Mouse (Mus musculus) limb, embryonic 12.5 days (tissue): Measurements from ENCODE around the gene Riok2. TPM values are rescaled to one million over a fixed set of nuclear protein-coding genes. Genes with fewer than 3 reads are reported as not detected.

Experiments
- ATAC-seq: fragments of 200-750 bp; cut with Nextera tagmentation; 2 replicates; pipeline ENCODE4 v1.8.0; 2017; ENCODE audit warnings: low read depth, moderate TSS enrichment; ENCODE audit not compliant: insufficient number of reproducible peaks, insufficient read depth, low FRiP score, low TSS enrichment
- H3K27ac ChIP-seq: fragments of 300-500 bp; sonication (generic); 2 replicates; pipeline ENCODE4 v1.5.1; 2016; ENCODE audit warnings: mild to moderate bottlenecking, moderate library complexity
- H3K27me3 ChIP-seq: fragments of 300-500 bp; sonication (generic); 2 replicates; pipeline ENCODE4 v1.6.1; 2016; ENCODE audit warnings: mild to moderate bottlenecking, moderate library complexity
- H3K36me3 ChIP-seq: fragments of 300-500 bp; sonication (generic); 2 replicates; pipeline ENCODE4 v1.6.1; 2016; ENCODE audit warnings: mild to moderate bottlenecking, moderate library complexity
- H3K4me1 ChIP-seq: fragments of 300-500 bp; sonication (generic); replicated peaks from 2 replicates; pipeline ENCODE4 v1.6.1; 2016
- H3K4me2 ChIP-seq: fragments of 300-500 bp; sonication (generic); 2 replicates; pipeline ENCODE4 v1.6.1; 2016; ENCODE audit warnings: mild to moderate bottlenecking, moderate library complexity
- H3K4me3 ChIP-seq: fragments of 300-500 bp; sonication (generic); replicated peaks from 2 replicates; pipeline ENCODE4 v1.5.1; 2016; ENCODE audit warnings: mild to moderate bottlenecking
- H3K9ac ChIP-seq: fragments of 300-500 bp; sonication (generic); replicated peaks from 2 replicates; pipeline ENCODE4 v1.6.1; 2016; ENCODE audit warnings: mild to moderate bottlenecking, moderate library complexity
- H3K9me3 ChIP-seq: fragments of 300-500 bp; sonication (generic); 2 replicates; pipeline ENCODE4 v1.6.1; 2016; ENCODE audit warnings: mild to moderate bottlenecking, moderate library complexity
- WGBS: fragments of 180-500 bp; shearing (Covaris S2); methylation state at CpG from one replicate; pipeline ENCODE4 v1.1.7; 2016; 5-methylcytosine and 5-hydroxymethylcytosine counted together
- polyA plus RNA-seq: library from polyadenylated mRNA; unstranded; fragments of >200 nt; fragmentation: Nextera tagmentation; extraction: Ambion mirVana; gene quantifications from 2 replicates; pipeline ENCODE4 v1.2.1, GENCODE M21; 2016

The Riok2 gene
- polyA plus RNA-seq, 1 experiment from 2014 or later, result 34.2 TPM

DNA sequence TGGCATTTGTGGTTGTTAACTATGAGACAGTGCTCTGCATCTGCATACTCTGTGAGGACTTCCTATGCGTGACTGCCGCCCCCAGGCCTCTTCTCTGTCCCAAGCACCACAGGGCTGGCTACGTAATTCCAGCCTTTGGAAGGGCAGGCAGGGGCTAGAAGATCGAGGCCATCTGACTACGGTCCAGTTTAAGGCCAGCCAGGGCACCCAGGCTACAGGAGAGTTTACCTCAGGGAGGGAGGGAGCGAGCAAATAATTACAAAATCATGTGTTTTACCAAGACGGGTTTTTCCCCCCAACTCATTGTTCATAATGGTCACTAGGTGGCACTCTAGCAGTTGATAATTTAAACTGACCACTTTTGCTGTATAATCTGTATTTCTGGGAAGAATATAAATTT, 18.8 kb downstream of the Riok2 start:
- ATAC-seq, result no peak; the same call in 1 of the 2 replicates
- Histone ChIP-seq H3K9ac (no peak overlapping the region), H3K36me3 (peaks cover 50% of the 10 kb centered on the region), H3K27ac (no peak overlapping the region), H3K9me3 (no peaks in the 10 kb centered on the region), H3K4me1 (no peaks in the 10 kb centered on the region), H3K4me3 (no peak overlapping the region), H3K4me2 (no peak overlapping the region), H3K27me3 (no peaks in the 10 kb centered on the region)
- 61% methylated on average over 7 of the region's 7 CpGs for WGBS

DNA sequence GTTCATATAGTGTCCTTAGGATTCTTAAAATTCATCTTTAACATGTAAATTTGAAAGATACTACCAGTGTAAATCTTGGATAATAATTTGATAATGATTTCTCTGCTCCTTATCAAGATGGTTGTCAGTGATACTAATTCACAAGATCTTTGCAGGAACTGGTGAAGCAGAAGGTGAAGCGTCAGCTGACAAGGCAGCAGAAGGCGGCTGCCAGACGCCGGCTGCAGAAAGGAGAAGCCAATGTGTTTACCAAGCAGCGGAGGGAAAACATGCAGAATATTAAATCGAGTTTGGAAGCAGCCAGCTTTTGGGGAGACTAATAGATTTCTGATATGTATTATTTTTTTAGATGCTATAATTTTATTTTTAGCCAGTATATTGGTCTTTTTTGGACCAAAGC, 19.2 kb downstream of the Riok2 start:
- no peaks in the 10 kb centered on the region for H3K9me3 ChIP-seq
- H3K4me1 ChIP-seq, result no peaks in the 10 kb centered on the region
- no peak overlapping the region for H3K4me2 ChIP-seq
- no peak for ATAC-seq
- H3K36me3 ChIP-seq, result peaks cover 49% of the 10 kb centered on the region
- no peak overlapping the region for H3K27ac ChIP-seq
- 89% methylated on average over 6 of the region's 6 CpGs for WGBS
- H3K4me3 ChIP-seq, result no peak overlapping the region
- no peaks in the 10 kb centered on the region for H3K27me3 ChIP-seq
- no peak overlapping the region for H3K9ac ChIP-seq

DNA sequence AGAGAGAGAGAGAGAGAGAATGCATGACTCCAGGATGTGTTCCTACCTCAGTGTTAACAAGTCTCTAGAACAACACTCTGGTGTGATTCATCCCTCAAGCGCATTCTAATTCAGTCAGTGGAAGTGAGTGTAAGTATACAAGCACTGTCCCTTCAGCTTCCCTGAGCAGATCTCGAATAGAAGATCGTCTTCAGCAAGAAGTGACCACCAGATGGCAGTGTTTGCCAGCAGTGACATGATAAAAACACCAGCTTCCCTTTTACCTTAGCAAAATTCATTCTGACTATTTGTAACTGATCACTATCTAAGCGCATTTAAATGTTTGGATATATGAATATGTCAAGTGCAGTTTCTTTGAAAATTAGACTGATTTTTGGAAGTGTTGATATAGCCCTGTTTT, 20.2 kb downstream of the Riok2 start:
- H3K9ac ChIP-seq, result no peak overlapping the region
- H3K27ac ChIP-seq, result no peak overlapping the region
- WGBS, result 33% methylated on average over 4 of the region's 4 CpGs
- no peak overlapping the region for H3K4me2 ChIP-seq
- H3K4me3 ChIP-seq, result no peak overlapping the region
- no peaks in the 10 kb centered on the region for H3K4me1 ChIP-seq
- H3K27me3 ChIP-seq, result no peaks in the 10 kb centered on the region
- no peak for ATAC-seq
- H3K9me3 ChIP-seq, result no peaks in the 10 kb centered on the region
- H3K36me3 ChIP-seq, result peaks cover 40% of the 10 kb centered on the region

DNA sequence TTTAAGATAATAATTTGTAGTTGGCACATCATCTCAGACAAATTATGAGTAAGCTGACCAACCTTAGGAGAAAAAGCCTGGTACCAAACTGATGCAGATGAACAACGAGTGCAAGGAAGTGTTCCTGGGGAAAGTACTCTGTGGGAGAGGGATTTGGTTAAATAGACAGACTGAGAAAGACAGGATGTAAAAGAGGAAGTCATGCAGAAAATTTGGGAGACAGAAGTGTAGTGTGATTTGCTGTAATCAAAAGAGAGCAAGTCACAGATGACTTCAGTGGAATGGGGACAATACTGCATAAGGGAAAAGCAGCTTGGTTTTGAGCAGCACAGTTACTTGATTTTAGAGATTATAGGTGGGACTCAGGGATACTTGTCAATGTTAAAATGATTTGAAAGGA, 22.8 kb downstream of the Riok2 start:
- no peak overlapping the region for H3K9ac ChIP-seq
- 0 out of 2 replicates have a peak, but pooled peaks cover under 1% of the 10 kb centered on the region for H3K4me1 ChIP-seq
- WGBS, result 76% methylated on average over 1 of the region's 1 CpGs
- H3K4me2 ChIP-seq, result no peak overlapping the region
- H3K27ac ChIP-seq, result no peak overlapping the region
- H3K36me3 ChIP-seq, result peaks cover 22% of the 10 kb centered on the region
- H3K4me3 ChIP-seq, result no peak overlapping the region
- no peaks in the 10 kb centered on the region for H3K27me3 ChIP-seq
- no peaks in the 10 kb centered on the region for H3K9me3 ChIP-seq
- no peak for ATAC-seq

DNA sequence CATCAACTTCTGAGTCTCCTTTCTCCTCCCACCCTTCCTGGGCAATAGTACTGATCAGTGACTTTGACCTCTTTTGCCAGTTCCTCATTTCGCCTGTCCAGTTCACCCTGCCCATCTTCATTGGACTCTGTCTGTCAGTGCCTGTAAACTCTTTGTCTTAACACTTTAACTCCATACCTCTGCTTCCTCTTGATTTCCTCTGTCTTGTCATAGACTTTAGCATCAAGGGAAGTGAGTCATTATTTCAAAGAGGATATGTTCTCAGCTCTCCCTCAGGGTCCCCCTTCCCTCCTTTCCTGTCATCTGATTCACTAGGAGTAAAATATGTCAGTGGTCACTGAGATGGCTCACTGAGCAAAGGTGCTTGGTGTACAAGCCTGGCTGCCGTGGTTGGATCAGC, 24.6 kb downstream of the Riok2 start:
- H3K9ac ChIP-seq, result no peak overlapping the region
- ATAC-seq, result no peak
- no peak overlapping the region for H3K27ac ChIP-seq
- H3K4me3 ChIP-seq, result no peak overlapping the region
- H3K36me3 ChIP-seq, result peaks cover 16% of the 10 kb centered on the region
- no peaks in the 10 kb centered on the region for H3K9me3 ChIP-seq
- 72% methylated on average over 2 of the region's 2 CpGs for WGBS
- H3K27me3 ChIP-seq, result no peaks in the 10 kb centered on the region
- H3K4me1 ChIP-seq, result peaks cover 9% of the 10 kb centered on the region; the same call in 1 of the 2 replicates
- no peak overlapping the region for H3K4me2 ChIP-seq

DNA sequence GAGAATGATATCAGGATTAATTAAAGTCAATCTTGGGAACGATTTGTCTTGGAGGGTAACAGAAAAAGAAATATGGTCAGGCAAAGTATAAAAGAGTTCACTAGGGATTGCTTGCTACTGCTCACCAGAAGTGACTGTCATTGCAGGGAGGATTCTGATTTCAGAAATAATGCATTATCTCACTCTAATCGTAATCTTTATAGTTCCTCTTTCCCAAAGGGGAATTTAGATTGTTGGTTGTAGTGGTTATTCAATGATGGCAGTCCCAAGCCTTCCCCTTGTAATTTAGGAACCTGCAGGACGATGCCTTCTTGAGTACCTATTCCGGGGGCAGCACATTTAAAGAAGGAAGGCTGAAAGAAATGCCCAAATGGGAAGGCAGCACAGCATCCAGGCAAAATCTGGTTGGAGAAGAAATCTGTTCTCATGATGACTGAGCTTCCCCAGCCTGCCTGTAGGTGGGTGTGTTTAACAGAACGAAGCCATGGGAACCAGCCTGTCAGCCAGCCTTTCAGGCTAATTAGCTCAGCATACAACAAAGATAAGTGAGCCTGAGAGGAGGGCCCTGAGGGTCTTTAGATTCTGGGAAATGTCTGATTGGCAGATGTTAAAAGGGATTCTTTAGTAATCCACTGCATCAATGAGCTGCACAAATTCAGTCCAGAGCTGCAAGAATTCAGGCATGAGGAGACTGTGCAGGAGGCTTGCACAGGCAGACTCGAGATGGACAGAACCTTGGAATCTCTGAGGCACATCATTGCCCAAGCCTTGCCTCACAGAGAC, 28.3 kb downstream of the Riok2 start, which contains the start of gene Lix1:
Lix1 (plus strand) TSS at position 451 of the 783 bp plus-strand sequence.
- Histone ChIP-seq H3K27ac (peak within 1 kb of the TSS; percentile 53), H3K9ac (no peak within 1 kb of the TSS), H3K36me3 (no peaks in the 10 kb centered on the region), H3K27me3 (no peaks in the 10 kb centered on the region), H3K9me3 (no peaks in the 10 kb centered on the region), H3K4me2 (peak within 1 kb of the TSS; percentile 41), H3K4me1 (peaks cover 29% of the 10 kb centered on the region), H3K4me3 (peak within 1 kb of the TSS; percentile 26)
- ATAC-seq, result peak; percentile 87
- WGBS, result 29% methylated on average over 6 of the region's 6 CpGs

DNA sequence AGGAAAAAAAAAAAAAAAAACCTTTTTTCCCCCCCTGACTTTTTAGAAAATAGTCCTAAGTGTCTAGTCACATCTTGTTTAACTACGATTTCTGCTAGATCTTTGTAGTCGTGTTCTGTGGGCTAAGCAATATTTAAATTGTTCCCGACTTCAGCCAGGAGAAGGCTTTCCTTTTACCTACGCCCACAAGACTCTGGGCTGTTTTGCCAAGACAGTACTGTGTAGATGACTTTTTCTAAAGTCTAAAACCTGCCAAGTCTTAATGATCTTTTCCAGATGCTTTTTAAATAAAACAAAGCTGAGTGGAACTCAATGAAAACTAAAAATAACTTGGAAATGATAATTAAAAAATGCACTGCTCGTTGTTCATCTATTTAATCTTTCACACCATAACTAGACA, 28.9 kb downstream of the Riok2 start:
- H3K9ac ChIP-seq, result no peak overlapping the region
- no peaks in the 10 kb centered on the region for H3K36me3 ChIP-seq
- peak; percentile 15; the same call in 1 of the 2 replicates for ATAC-seq
- 11% methylated on average over 5 of the region's 5 CpGs for WGBS
- no peaks in the 10 kb centered on the region for H3K9me3 ChIP-seq
- H3K27ac ChIP-seq, result peak overlapping the region; percentile 50
- H3K4me2 ChIP-seq, result peak overlapping the region; percentile 41
- H3K4me3 ChIP-seq, result peak overlapping the region; percentile 24
- peaks cover 29% of the 10 kb centered on the region for H3K4me1 ChIP-seq
- no peaks in the 10 kb centered on the region for H3K27me3 ChIP-seq

DNA sequence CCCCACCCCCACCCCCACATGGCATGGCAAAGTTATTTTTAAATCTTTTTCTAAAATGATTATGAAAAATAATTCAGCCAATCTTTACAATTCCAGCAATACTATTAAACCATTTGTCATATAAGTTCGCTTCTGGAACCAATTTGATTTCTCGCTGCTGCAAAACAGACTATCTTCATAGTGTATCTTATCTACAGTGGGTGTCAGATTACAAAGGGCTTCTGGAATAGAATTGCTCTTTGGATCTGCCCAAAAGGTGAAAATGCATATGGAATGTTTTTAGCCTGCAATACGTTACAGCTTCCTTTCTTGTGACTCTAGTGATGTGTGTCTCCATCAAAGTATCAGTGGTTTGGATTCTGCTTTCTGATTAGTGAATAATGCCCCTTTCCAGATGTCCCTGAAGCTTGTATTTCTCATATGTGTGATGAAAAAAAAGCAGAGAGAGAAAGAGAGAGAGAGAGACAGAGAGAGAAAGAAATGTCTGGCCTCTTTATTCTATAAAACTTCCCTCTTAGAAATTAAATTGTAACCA, 29.5 kb downstream of the Riok2 start:
- peak overlapping the region; percentile 26 for H3K4me3 ChIP-seq
- H3K4me1 ChIP-seq, result peaks cover 35% of the 10 kb centered on the region
- no peak for ATAC-seq
- H3K27me3 ChIP-seq, result no peaks in the 10 kb centered on the region
- H3K9me3 ChIP-seq, result no peaks in the 10 kb centered on the region
- no peak overlapping the region for H3K9ac ChIP-seq
- H3K27ac ChIP-seq, result 0 out of 2 replicates have a peak overlapping the region, but pooled peaks have one; percentile 53
- peak overlapping the region; percentile 41 for H3K4me2 ChIP-seq
- no peaks in the 10 kb centered on the region for H3K36me3 ChIP-seq
- WGBS, result 2% methylated on average over 3 of the region's 3 CpGs

DNA sequence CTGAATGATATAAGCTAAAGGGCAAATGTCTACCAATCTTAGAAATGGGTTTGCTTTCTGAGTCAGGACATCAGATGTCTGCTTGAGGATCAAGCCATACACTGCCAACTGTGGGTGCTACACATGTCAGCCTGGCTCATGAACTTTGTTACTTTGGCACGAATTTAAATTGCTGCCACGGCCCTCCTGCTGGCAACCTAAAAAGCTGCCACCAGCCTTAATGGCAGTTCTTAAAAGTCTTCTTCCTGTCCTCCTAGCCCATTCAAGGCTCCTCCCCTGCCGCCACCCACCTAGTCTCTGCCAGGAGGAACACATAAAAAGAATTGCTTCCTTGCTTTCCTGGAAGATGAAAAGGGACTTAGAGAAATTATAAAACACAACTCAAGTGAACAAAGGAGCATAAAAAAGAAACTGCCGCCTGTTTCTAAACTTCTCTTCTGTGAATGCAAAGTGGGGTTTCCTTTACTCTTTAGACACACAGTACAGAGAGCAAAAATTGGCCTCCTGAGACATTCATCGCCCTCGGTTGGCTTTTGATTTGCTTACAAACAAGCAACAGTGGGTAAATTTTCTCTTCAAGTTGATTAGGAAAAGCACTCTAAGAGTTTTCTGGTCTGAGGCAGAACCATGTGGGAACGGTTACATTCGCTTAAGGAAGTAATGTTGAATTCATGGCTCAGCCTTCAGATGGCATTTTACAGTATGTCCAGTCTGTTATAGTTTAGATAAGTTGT, 30.9 kb downstream of the Riok2 start:
- peak overlapping the region; percentile 19 for H3K4me3 ChIP-seq
- H3K27ac ChIP-seq, result peak overlapping the region; percentile 85
- peak overlapping the region; percentile 41 for H3K4me2 ChIP-seq
- no peaks in the 10 kb centered on the region for H3K27me3 ChIP-seq
- no peaks in the 10 kb centered on the region for H3K36me3 ChIP-seq
- peaks cover 45% of the 10 kb centered on the region for H3K4me1 ChIP-seq
- WGBS, result 11% methylated on average over 8 of the region's 8 CpGs
- peak overlapping the region; percentile 27; the same call in 1 of the 2 replicates for H3K9ac ChIP-seq
- H3K9me3 ChIP-seq, result no peaks in the 10 kb centered on the region
- ATAC-seq, result no peak

DNA sequence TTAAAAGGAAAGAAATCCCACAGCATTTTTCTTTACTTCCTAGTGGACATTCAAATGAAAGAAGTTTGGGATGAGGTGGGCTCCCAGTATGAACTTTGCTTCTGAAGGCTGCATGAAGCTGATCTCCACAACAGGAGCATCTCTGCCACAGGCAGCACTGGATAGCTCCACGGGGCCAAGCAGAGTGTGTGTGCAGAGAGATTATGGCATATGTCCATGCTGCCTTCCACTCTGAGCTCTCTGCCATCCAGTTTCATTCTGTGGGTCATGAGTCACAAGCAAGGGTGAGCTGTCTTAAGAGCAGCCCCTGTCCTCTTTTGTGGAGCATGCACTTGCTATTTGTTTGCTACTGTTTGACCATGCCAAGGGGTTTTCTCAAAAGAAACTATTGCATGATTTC, 31.5 kb downstream of the Riok2 start:
- WGBS, result 29% methylated on average over 1 of the region's 1 CpGs
- Histone ChIP-seq H3K27me3 (no peaks in the 10 kb centered on the region), H3K36me3 (no peaks in the 10 kb centered on the region), H3K27ac (peak overlapping the region; percentile 73), H3K9ac (no peak overlapping the region), H3K4me3 (no peak overlapping the region), H3K9me3 (no peaks in the 10 kb centered on the region), H3K4me1 (peaks cover 49% of the 10 kb centered on the region), H3K4me2 (peak overlapping the region; percentile 41; the same call in 1 of the 2 replicates)
- ATAC-seq, result no peak

DNA sequence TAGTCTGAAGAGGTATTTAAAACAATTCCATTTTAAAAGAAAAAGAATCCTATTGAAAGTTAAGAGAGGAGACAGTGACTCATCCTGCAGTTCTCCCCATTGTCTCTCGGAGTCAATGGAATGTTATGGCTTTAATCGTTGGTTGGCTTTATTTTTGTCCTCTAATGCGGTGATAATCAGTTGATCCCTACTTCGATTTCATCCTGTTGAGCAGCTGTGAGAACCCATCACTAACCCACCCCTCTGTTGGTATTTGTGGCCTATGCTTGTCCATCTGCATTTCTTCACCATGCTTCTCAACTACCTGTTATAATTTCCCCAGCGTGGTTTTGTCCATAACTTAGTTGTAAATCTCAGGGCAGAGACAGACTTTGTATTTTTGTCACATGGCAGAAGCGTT, 34.0 kb downstream of the Riok2 start:
- H3K9me3 ChIP-seq, result no peaks in the 10 kb centered on the region
- no peak for ATAC-seq
- H3K27ac ChIP-seq, result no peak overlapping the region
- 48% methylated on average over 6 of the region's 6 CpGs for WGBS
- no peak overlapping the region for H3K9ac ChIP-seq
- no peak overlapping the region for H3K4me3 ChIP-seq
- peaks cover 46% of the 10 kb centered on the region for H3K4me1 ChIP-seq
- H3K4me2 ChIP-seq, result no peak overlapping the region
- H3K27me3 ChIP-seq, result no peaks in the 10 kb centered on the region
- H3K36me3 ChIP-seq, result no peaks in the 10 kb centered on the region
